In genomic region chr7:113059967-113060284, GRCm38 (mm10) we compare ENCODE assay signal across 12 mouse cellular contexts.
A peak's percentile ranks its signal among the peaks of the same experiment; 100 is the strongest.
DNase-seq lines count a peak whose midpoint lies in the region; ATAC-seq and TF ChIP-seq lines count a peak whose summit lies in the region.
"Had no signal": no experiment of that assay in that cellular context is flagged by ENCODE, and none has a peak within 500 bp of the region (broad histone marks: within the 10 kb centered on the region; RNA-seq: fewer than 3 reads in every experiment).

No protein-coding gene starts in this region.

- no peak for TF ChIP-seq CTCF in kidney, postnatal 0 days (IDR thresholded peaks at IDR 0.05; ENCODE audit: low read depth)

- WGBS in kidney, postnatal 0 days, result 38% methylated on average over 5 of the region's 5 CpGs
- 49% methylated on average over 5 of the region's 5 CpGs for WGBS in heart, embryonic 15.5 days
- 31% methylated on average over 5 of the region's 5 CpGs for WGBS in stomach, embryonic 15.5 days
- 68% methylated on average over 5 of the region's 5 CpGs for WGBS in midbrain, embryonic 14.5 days

- H3K27ac ChIP-seq in kidney, postnatal 0 days, result 0 out of 2 replicates have a peak overlapping the region, but pooled peaks have one; percentile 37
- H3K27ac ChIP-seq in heart, embryonic 15.5 days, result peak overlapping the region; percentile 80
- H3K27ac ChIP-seq in stomach, embryonic 15.5 days, result peak overlapping the region; percentile 80
- no peak overlapping the region for H3K27ac ChIP-seq in midbrain, embryonic 14.5 days (replicated peaks; ENCODE audit: low read depth, low read length)
- H3K27ac ChIP-seq: left cerebral cortex, adult 2 months; liver, embryonic 15.5 days had no signal

- no peaks in the 10 kb centered on the region for H3K36me3 ChIP-seq in kidney, postnatal 0 days (ENCODE audit: insufficient read depth, low read length)
- no peaks in the 10 kb centered on the region for H3K36me3 ChIP-seq in heart, embryonic 15.5 days
- no peaks in the 10 kb centered on the region for H3K36me3 ChIP-seq in stomach, embryonic 15.5 days
- H3K36me3 ChIP-seq in midbrain, embryonic 14.5 days (ENCODE audit: control insufficient read depth, insufficient read depth, low read length), result no peaks in the 10 kb centered on the region
- H3K36me3 ChIP-seq: forebrain, embryonic 10.5 days; liver, embryonic 15.5 days had no signal

- DNase-seq in adrenal gland, adult 2 months, result peak; percentile 37
- DNase-seq in adrenal gland, postnatal 4 days (ENCODE audit: low spot score in 2 of 2), result no peak
- no peak for DNase-seq in kidney, postnatal 0 days (ENCODE audit: low spot score)
- DNase-seq in kidney, postnatal 25 days, result no peak
- no peak for DNase-seq in midbrain, embryonic 14.5 days

- H3K9ac ChIP-seq in kidney, postnatal 0 days (ENCODE audit: low read depth, low read length), result no peak overlapping the region
- H3K9ac ChIP-seq in heart, embryonic 15.5 days, result no peak overlapping the region
- no peak overlapping the region for H3K9ac ChIP-seq in stomach, embryonic 15.5 days
- no peak overlapping the region for H3K9ac ChIP-seq in midbrain, embryonic 14.5 days (replicated peaks; ENCODE audit: low read length)
- H3K9ac ChIP-seq: liver, embryonic 15.5 days had no signal

- no peaks in the 10 kb centered on the region for H3K27me3 ChIP-seq in kidney, postnatal 0 days (ENCODE audit: insufficient read depth, low read length)
- H3K27me3 ChIP-seq in heart, embryonic 15.5 days, result no peaks in the 10 kb centered on the region
- no peaks in the 10 kb centered on the region for H3K27me3 ChIP-seq in stomach, embryonic 15.5 days (replicated peaks)
- no peaks in the 10 kb centered on the region for H3K27me3 ChIP-seq in midbrain, embryonic 14.5 days (ENCODE audit: control insufficient read depth, insufficient read depth, low read length)
- H3K27me3 ChIP-seq: liver, embryonic 15.5 days had no signal

- no peaks in the 10 kb centered on the region for H3K9me3 ChIP-seq in kidney, postnatal 0 days (replicated peaks; ENCODE audit: low read length)
- no peaks in the 10 kb centered on the region for H3K9me3 ChIP-seq in heart, embryonic 15.5 days (replicated peaks)
- H3K9me3 ChIP-seq in stomach, embryonic 15.5 days, result no peaks in the 10 kb centered on the region
- H3K9me3 ChIP-seq in midbrain, embryonic 14.5 days (ENCODE audit: control insufficient read depth, low read length), result no peaks in the 10 kb centered on the region
- H3K9me3 ChIP-seq: forebrain, embryonic 10.5 days; liver, embryonic 15.5 days had no signal

- peaks cover 9% of the 10 kb centered on the region; the same call in 1 of the 2 replicates for H3K4me1 ChIP-seq in kidney, postnatal 0 days (replicated peaks; ENCODE audit: insufficient read depth, low read length)
- peaks cover 26% of the 10 kb centered on the region for H3K4me1 ChIP-seq in heart, embryonic 15.5 days (replicated peaks)
- H3K4me1 ChIP-seq in stomach, embryonic 15.5 days, result peaks cover 23% of the 10 kb centered on the region
- H3K4me1 ChIP-seq in midbrain, embryonic 14.5 days (ENCODE audit: control insufficient read depth, insufficient read depth, low read length), result no peaks in the 10 kb centered on the region
- H3K4me1 ChIP-seq: liver, embryonic 15.5 days had no signal

- no peak overlapping the region for H3K4me3 ChIP-seq in kidney, postnatal 0 days (replicated peaks; ENCODE audit: low read depth, low read length)
- no peak overlapping the region for H3K4me3 ChIP-seq in heart, embryonic 15.5 days
- no peak overlapping the region for H3K4me3 ChIP-seq in stomach, embryonic 15.5 days (replicated peaks)
- no peak overlapping the region for H3K4me3 ChIP-seq in midbrain, embryonic 14.5 days (replicated peaks; ENCODE audit: low read depth, low read length)
- H3K4me3 ChIP-seq: forebrain, embryonic 10.5 days; left cerebral cortex, adult 2 months; liver, embryonic 15.5 days; myocyte had no signal

- ATAC-seq in kidney, postnatal 0 days (replicated peaks; ENCODE audit: low FRiP score, low read depth), result no peak
- no peak for ATAC-seq in heart, embryonic 15.5 days (replicated peaks; ENCODE audit: insufficient number of reproducible peaks, insufficient read depth, low FRiP score, low read depth)
- ATAC-seq in stomach, embryonic 15.5 days (ENCODE audit: insufficient read depth, low FRiP score, low read depth), result no peak
- no peak for ATAC-seq in midbrain, embryonic 14.5 days (ENCODE audit: low FRiP score, low TSS enrichment)
- no peak for ATAC-seq in megakaryocyte, adult 5-6 weeks (ENCODE audit: poor library complexity, severe bottlenecking)

- H3K4me2 ChIP-seq in kidney, postnatal 0 days (ENCODE audit: low read length), result no peak overlapping the region
- H3K4me2 ChIP-seq in heart, embryonic 15.5 days, result no peak overlapping the region
- H3K4me2 ChIP-seq in stomach, embryonic 15.5 days, result peak overlapping the region; percentile 21; the same call in 1 of the 2 replicates
- no peak overlapping the region for H3K4me2 ChIP-seq in midbrain, embryonic 14.5 days (ENCODE audit: low read length)
- H3K4me2 ChIP-seq: liver, embryonic 15.5 days had no signal
